9 mouse cellular contexts compared by ENCODE assay signal in the genomic region with DNA sequence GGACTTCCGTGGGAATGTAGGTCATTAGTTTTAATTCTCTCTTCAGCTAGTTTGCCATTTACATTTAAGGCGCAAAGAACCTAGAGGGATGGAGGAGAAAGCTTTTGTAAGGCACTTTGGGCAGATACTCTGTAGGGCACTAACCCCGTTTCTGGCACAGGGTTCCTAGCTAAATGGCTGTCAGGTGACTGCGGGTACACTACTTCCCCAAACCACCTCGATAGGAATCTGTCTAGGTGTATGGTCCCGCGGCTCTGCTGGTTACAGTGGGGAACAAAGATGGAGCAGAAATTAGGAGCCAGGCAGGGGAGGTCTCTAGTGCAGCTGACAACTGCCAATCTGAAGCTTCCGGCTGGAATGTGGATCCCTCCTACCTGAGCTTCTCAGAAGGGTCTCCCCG. TPM values are rescaled to one million over a fixed set of nuclear protein-coding genes. Genes with fewer than 3 reads are reported as not detected.
DNase-seq lines count a peak whose midpoint lies in the region; ATAC-seq lines count a peak whose summit lies in the region.
"Had no signal": no experiment of that assay in that cellular context is flagged by ENCODE, and none has a peak within 500 bp of the region (broad histone marks: within the 10 kb centered on the region; RNA-seq: fewer than 3 reads in every experiment).

No protein-coding gene starts in this region.

- peaks cover 9% of the 10 kb centered on the region for H3K36me3 ChIP-seq in lung, embryonic 15.5 days
- peaks cover 11% of the 10 kb centered on the region for H3K36me3 ChIP-seq in forebrain, embryonic 10.5 days (replicated peaks)
- H3K36me3 ChIP-seq in limb, embryonic 13.5 days = peaks cover 20% of the 10 kb centered on the region
- H3K36me3 ChIP-seq in splenic B cell, adult 2 months (ENCODE audit: control insufficient read depth, insufficient read depth, low read length, poor library complexity, severe bottlenecking) = peaks cover 6% of the 10 kb centered on the region

- H3K27ac ChIP-seq in lung, embryonic 15.5 days = no peak overlapping the region
- no peak overlapping the region for H3K27ac ChIP-seq in forebrain, embryonic 10.5 days
- no peak overlapping the region for H3K27ac ChIP-seq in limb, embryonic 13.5 days

- peak overlapping the region; percentile 98 for H3K4me2 ChIP-seq in lung, embryonic 15.5 days
- H3K4me2 ChIP-seq in limb, embryonic 13.5 days (replicated peaks) = peak overlapping the region; percentile 97

- H3K9me3 ChIP-seq in lung, embryonic 15.5 days = no peaks in the 10 kb centered on the region
- no peaks in the 10 kb centered on the region for H3K9me3 ChIP-seq in forebrain, embryonic 10.5 days
- no peaks in the 10 kb centered on the region for H3K9me3 ChIP-seq in limb, embryonic 13.5 days

- H3K27me3 ChIP-seq in lung, embryonic 15.5 days = no peaks in the 10 kb centered on the region
- peaks cover 37% of the 10 kb centered on the region for H3K27me3 ChIP-seq in forebrain, embryonic 10.5 days (ENCODE audit: poor library complexity, severe bottlenecking)
- no peaks in the 10 kb centered on the region for H3K27me3 ChIP-seq in limb, embryonic 13.5 days
- H3K27me3 ChIP-seq in splenic B cell, adult 2 months (ENCODE audit: control insufficient read depth, insufficient read depth, low read length, poor library complexity, severe bottlenecking) = no peaks in the 10 kb centered on the region; the same call in 1 of the 2 replicates

- ATAC-seq in lung, embryonic 15.5 days (ENCODE audit: borderline replicate concordance, extremely low read depth, low FRiP score, low TSS enrichment) = no peak
- no peak for ATAC-seq in limb, embryonic 13.5 days (ENCODE audit: low FRiP score, low read depth)

- H3K4me3 ChIP-seq in lung, embryonic 15.5 days = peak overlapping the region; percentile 91
- H3K4me3 ChIP-seq in forebrain, embryonic 10.5 days = peak overlapping the region; percentile 90
- peak overlapping the region; percentile 95 for H3K4me3 ChIP-seq in limb, embryonic 13.5 days

- no peak for DNase-seq in lung, postnatal 4 days
- DNase-seq in forebrain, embryonic 10.5 days (ENCODE audit: extremely low spot score, low spot score) = no peak
- peak; percentile 37 for DNase-seq in splenic B cell, adult 2 months (ENCODE audit: low read depth, low spot score)
- DNase-seq in left cerebral cortex, adult 18-20 months (ENCODE audit: low spot score in 2 of 2) = no peak
- no peak for DNase-seq in frontal cortex, adult 2 months (ENCODE audit: extremely low spot score in 1 of 2, low spot score in 1 of 2)
- no peak for DNase-seq in spleen, postnatal 10 days (ENCODE audit: low spot score in 2 of 2)
- DNase-seq: layer of hippocampus, adult 9-11 months had no signal

- H3K9ac ChIP-seq in lung, embryonic 15.5 days = peak overlapping the region; percentile 86
- peak overlapping the region; percentile 91 for H3K9ac ChIP-seq in limb, embryonic 13.5 days

- 19% methylated on average over 9 of the region's 9 CpGs for WGBS in lung, embryonic 15.5 days
- WGBS in forebrain, embryonic 10.5 days = 17% methylated on average over 9 of the region's 9 CpGs
- WGBS in limb, embryonic 13.5 days = 18% methylated on average over 9 of the region's 9 CpGs

- H3K4me1 ChIP-seq in lung, embryonic 15.5 days = peaks cover 32% of the 10 kb centered on the region
- H3K4me1 ChIP-seq in forebrain, embryonic 10.5 days = peaks cover 32% of the 10 kb centered on the region
- H3K4me1 ChIP-seq in limb, embryonic 13.5 days = peaks cover 36% of the 10 kb centered on the region

RNA-seq across cellular contexts. Expression of a gene that starts 1.3 kb away (rescaled TPM):
- polyA plus RNA-seq in lung, embryonic 15.5 days (2015; fragmentation: Nextera tagmentation; extraction: Ambion mirVana) = 7.5 and 8.8 TPM in 2 replicates
- polyA plus RNA-seq in forebrain, embryonic 10.5 days (2016; fragmentation: Nextera tagmentation; extraction: Ambion mirVana) = 5.1 and 5.5 TPM in 2 replicates
- 8.9 and 10.6 TPM in 2 replicates for polyA plus RNA-seq in limb, embryonic 13.5 days (2015; fragmentation: Nextera tagmentation; extraction: Ambion mirVana)
- total RNA-seq in left cerebral cortex, adult 18-20 months (2021) = 10 to 100 TPM; 22.2 to 26.8 TPM
- 22.2 and 23.8 TPM in 2 replicates for polyA plus RNA-seq in frontal cortex, adult 2 months (2012; rRNA removed)

RNA-seq across cellular contexts. Expression of a gene that starts 30.8 kb away (rescaled TPM):
- 240 and 281 TPM in 2 replicates for polyA plus RNA-seq in lung, embryonic 15.5 days (2015; fragmentation: Nextera tagmentation; extraction: Ambion mirVana)
- 419 and 440 TPM in 2 replicates for polyA plus RNA-seq in forebrain, embryonic 10.5 days (2016; fragmentation: Nextera tagmentation; extraction: Ambion mirVana)
- polyA plus RNA-seq in limb, embryonic 13.5 days (2015; fragmentation: Nextera tagmentation; extraction: Ambion mirVana) = 293 and 294 TPM in 2 replicates
- 100 to 1,000 TPM; 102 to 111 TPM for total RNA-seq in left cerebral cortex, adult 18-20 months (2021)
- polyA plus RNA-seq in frontal cortex, adult 2 months (2012; rRNA removed) = 159 and 176 TPM in 2 replicates

RNA-seq across cellular contexts. Expression of a gene that starts 31.0 kb away (rescaled TPM):
- 9.9 and 10.8 TPM in 2 replicates for polyA plus RNA-seq in lung, embryonic 15.5 days (2015; fragmentation: Nextera tagmentation; extraction: Ambion mirVana)
- 6.9 and 8.1 TPM in 2 replicates for polyA plus RNA-seq in forebrain, embryonic 10.5 days (2016; fragmentation: Nextera tagmentation; extraction: Ambion mirVana)
- 5.6 and 7.5 TPM in 2 replicates for polyA plus RNA-seq in limb, embryonic 13.5 days (2015; fragmentation: Nextera tagmentation; extraction: Ambion mirVana)
- 10 to 100 TPM in 1 of 2 experiments, 1 to 10 TPM in 1; 7.3 to 10.8 TPM for total RNA-seq in left cerebral cortex, adult 18-20 months (2021)
- polyA plus RNA-seq in frontal cortex, adult 2 months (2012; rRNA removed) = 15.0 and 18.6 TPM in 2 replicates

RNA-seq across cellular contexts. Expression of a gene that starts 35.1 kb away (rescaled TPM):
- 223 and 225 TPM in 2 replicates for polyA plus RNA-seq in lung, embryonic 15.5 days (2015; fragmentation: Nextera tagmentation; extraction: Ambion mirVana)
- 283 and 289 TPM in 2 replicates for polyA plus RNA-seq in forebrain, embryonic 10.5 days (2016; fragmentation: Nextera tagmentation; extraction: Ambion mirVana)
- 221 and 229 TPM in 2 replicates for polyA plus RNA-seq in limb, embryonic 13.5 days (2015; fragmentation: Nextera tagmentation; extraction: Ambion mirVana)
- total RNA-seq in left cerebral cortex, adult 18-20 months (2021) = 10 to 100 TPM; 66.5 to 68.2 TPM
- polyA plus RNA-seq in frontal cortex, adult 2 months (2012; rRNA removed) = 80.9 and 90.8 TPM in 2 replicates

RNA-seq across cellular contexts. Expression of a gene that starts 47.3 kb away (rescaled TPM):
- polyA plus RNA-seq in lung, embryonic 15.5 days (2015; fragmentation: Nextera tagmentation; extraction: Ambion mirVana) = 57.0 and 61.0 TPM in 2 replicates
- 56.0 and 60.5 TPM in 2 replicates for polyA plus RNA-seq in forebrain, embryonic 10.5 days (2016; fragmentation: Nextera tagmentation; extraction: Ambion mirVana)
- polyA plus RNA-seq in limb, embryonic 13.5 days (2015; fragmentation: Nextera tagmentation; extraction: Ambion mirVana) = 51.9 and 52.8 TPM in 2 replicates
- total RNA-seq in left cerebral cortex, adult 18-20 months (2021) = 10 to 100 TPM; 17.8 to 24.9 TPM
- 31.0 and 32.3 TPM in 2 replicates for polyA plus RNA-seq in frontal cortex, adult 2 months (2012; rRNA removed)
